Mouse (Mus musculus) cerebellum, adult 2 months (tissue): ENCODE data around the gene Stum. TPM values are rescaled to one million over a fixed set of nuclear protein-coding genes. Genes with fewer than 3 reads are reported as not detected.

Experiments used
- DNase-seq, 2 experiments: peaks; one replicate each; pipeline ENCODE4 v3.0.0; 2021
- H3K27ac ChIP-seq: fragments of 200-500 bp; 2 replicates; pipeline ENCODE4 v1.5.1; 2012; ENCODE audit warnings: low read length, control low read depth, inconsistent platforms; ENCODE audit not compliant: insufficient read depth
- H3K27me3 ChIP-seq: fragments of 200-500 bp; 2 replicates; pipeline ENCODE4 v1.6.1; 2012; ENCODE audit warnings: inconsistent platforms, mild to moderate bottlenecking, low read length, moderate library complexity; ENCODE audit not compliant: control insufficient read depth, insufficient read depth
- H3K4me1 ChIP-seq: fragments of 200-500 bp; 2 replicates; pipeline ENCODE4 v1.6.1; 2011; ENCODE audit warnings: low read length; ENCODE audit not compliant: control insufficient read depth, insufficient read depth
- H3K4me3 ChIP-seq: fragments of 200-500 bp; replicated peaks from 2 replicates; pipeline ENCODE3; 2011; ENCODE audit warnings: mild to moderate bottlenecking, low read depth, low read length, control low read depth; ENCODE audit not compliant: insufficient read depth
- CTCF ChIP-seq: fragments of 200-500 bp; IDR thresholded peaks from 2 replicates; pipeline ENCODE4 v1.5.1; 2011; ENCODE audit warnings: low read depth, mild to moderate bottlenecking, control low read depth, low read length, moderate library complexity, borderline replicate concordance; ENCODE audit not compliant: insufficient read depth
- POLR2A ChIP-seq: fragments of 200-500 bp; IDR thresholded peaks from 2 replicates; pipeline ENCODE4 v1.6.1; 2011; ENCODE audit warnings: low read length, control low read depth, borderline replicate concordance; ENCODE audit not compliant: insufficient read depth
- WGBS: fragments of 180-500 bp; shearing (Covaris S2); methylation state at CpG from one replicate; pipeline ENCODE4 v1.1.7; 2018; 5-methylcytosine and 5-hydroxymethylcytosine counted together
- polyA plus RNA-seq: library from polyadenylated mRNA; depleted of rRNA; stranded (reverse); fragments of >200 nt; gene quantifications from 2 replicates; pipeline ENCODE4 v1.2.3, GENCODE M21; 2012

Gene Stum
- polyA plus RNA-seq, 1 experiment, result 7.3 TPM

GRCm38 (mm10) chr1:180407727-180408719 lies 75.3 kb downstream of the Stum start:
- Histone ChIP-seq H3K4me1 (peaks cover 3% of the 10 kb centered on the region), H3K27me3 (no peaks in the 10 kb centered on the region), H3K27ac (no peak overlapping the region), H3K4me3 (no peak overlapping the region)
- WGBS, result 80% methylated on average over 18 of the region's 18 CpGs
- TF ChIP-seq POLR2A (no peak), CTCF (no peak)
- no peak for DNase-seq

GRCm38 (mm10) chr1:180407171-180407671 lies 76.1 kb downstream of the Stum start:
- peaks cover 3% of the 10 kb centered on the region for H3K4me1 ChIP-seq
- no peak overlapping the region; the same call in 1 of the 2 replicates for H3K27ac ChIP-seq
- DNase-seq, result peak; percentile 56 to 70
- no peaks in the 10 kb centered on the region for H3K27me3 ChIP-seq
- TF ChIP-seq CTCF, result peak; percentile 76
- no peak for TF ChIP-seq POLR2A
- peak overlapping the region; percentile 45 for H3K4me3 ChIP-seq
- WGBS, result 15% methylated on average over 16 of the region's 16 CpGs

DNA sequence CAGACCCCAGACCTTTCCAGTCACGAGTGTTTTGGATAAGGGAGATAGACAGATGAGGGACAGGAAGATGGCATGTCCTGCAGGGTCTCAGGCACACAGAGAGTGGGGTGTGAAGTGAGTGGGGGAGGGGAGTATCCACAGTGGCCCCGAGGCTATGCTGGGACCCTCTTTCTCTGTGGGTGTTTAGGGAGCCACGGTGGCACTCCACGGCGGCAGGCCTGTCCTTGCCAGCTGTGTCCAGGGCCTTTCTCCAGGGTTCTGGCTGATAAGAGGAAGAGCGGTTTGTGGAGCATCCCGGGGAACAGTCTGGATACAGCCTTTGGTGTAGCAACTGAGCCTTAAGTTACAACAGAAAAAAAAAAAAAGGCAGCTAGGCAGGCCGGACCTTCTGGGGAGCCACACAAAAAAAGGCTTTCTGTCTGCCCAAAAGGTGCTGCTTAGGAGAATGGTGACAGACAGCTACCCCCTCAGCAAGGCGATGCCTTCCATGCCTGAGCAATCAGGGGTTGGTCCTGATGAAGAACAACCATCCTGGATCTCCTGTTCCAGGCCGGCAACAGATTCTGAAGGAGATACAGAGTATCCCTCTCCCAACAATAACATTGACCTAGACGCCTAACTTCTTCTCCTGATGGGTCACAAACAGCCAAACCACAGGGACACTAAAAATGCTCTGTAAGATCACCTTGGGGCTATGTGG lies 76.8 kb downstream of the Stum start:
- no peaks in the 10 kb centered on the region for H3K27me3 ChIP-seq
- 70% methylated on average over 11 of the region's 11 CpGs for WGBS
- peaks cover 6% of the 10 kb centered on the region for H3K4me1 ChIP-seq
- TF ChIP-seq CTCF (no peak), POLR2A (no peak)
- no peak for DNase-seq
- no peak overlapping the region for H3K4me3 ChIP-seq
- H3K27ac ChIP-seq, result no peak overlapping the region

DNA sequence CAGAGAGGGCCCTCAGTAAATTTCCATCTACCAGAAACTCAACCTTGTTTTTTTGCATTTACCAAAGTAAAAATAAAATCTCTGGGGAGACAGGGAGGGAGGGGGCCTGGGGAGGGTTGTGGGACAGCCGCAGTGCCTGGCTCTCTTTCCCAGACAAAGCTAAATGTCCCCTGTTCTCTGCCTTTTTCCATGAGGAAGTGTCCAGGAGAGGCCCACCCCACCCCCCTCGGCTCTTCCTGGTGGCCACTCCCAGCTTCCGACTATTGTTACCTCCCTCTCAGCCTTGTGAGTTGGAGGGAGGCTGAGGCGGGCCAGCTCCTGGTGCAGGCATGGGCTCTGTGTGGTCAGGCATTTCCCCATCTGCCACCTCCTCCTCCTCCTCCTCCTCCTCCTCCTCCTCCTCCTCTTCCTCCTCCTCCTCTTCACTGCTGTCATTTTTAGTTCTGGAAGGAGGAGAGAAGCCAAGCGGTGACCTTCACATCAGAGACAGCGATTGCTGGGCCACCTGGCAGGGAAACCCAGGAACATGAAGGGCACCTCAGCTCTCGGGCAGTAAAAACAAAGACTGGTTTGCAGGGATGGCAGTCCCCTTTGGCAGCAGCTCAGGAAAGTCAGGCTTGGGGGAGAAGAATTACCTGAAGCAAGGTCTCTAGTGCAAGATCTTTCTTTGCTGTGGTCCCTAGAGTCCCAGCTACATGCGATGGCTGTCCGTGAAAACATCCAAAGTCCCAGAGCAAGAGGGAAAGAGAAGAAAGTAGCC lies 77.5 kb downstream of the Stum start:
- DNase-seq, result no peak
- Histone ChIP-seq H3K4me3 (no peak overlapping the region), H3K4me1 (peaks cover 7% of the 10 kb centered on the region), H3K27me3 (no peaks in the 10 kb centered on the region), H3K27ac (no peak overlapping the region)
- TF ChIP-seq CTCF (no peak), POLR2A (no peak)
- 67% methylated on average over 9 of the region's 9 CpGs for WGBS

DNA sequence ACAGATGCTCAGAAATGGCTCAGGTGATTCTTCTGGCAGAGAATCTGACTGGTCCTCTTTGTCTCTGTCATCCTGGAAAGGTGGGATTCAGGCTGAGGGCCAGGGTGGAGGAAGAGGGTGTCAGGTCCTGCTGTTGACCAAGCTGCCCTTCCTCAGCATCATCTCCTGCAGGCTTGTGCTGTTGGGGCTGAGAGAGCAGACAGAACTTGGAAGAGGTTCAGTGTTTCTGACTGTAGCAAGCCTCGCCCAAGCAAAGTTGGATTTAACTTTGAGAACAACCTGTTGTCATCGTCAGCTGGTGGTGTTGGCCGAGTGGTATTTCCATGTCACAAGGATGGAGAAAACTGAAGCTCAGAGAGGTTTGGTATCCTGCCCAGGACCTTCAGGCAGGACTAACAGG lies 78.6 kb downstream of the Stum start:
- Histone ChIP-seq H3K27ac (peak overlapping the region; percentile 45; the same call in 1 of the 2 replicates), H3K27me3 (no peaks in the 10 kb centered on the region), H3K4me3 (no peak overlapping the region), H3K4me1 (peaks cover 7% of the 10 kb centered on the region)
- no peak for DNase-seq
- TF ChIP-seq CTCF, result no peak
- no peak for TF ChIP-seq POLR2A
- WGBS, result 71% methylated on average over 3 of the region's 3 CpGs

GRCm38 (mm10) chr1:180403694-180404606 lies 79.4 kb downstream of the Stum start:
- DNase-seq, result no peak
- no peak for TF ChIP-seq CTCF
- TF ChIP-seq POLR2A, result no peak
- Histone ChIP-seq H3K4me3 (no peak overlapping the region), H3K4me1 (peaks cover 7% of the 10 kb centered on the region), H3K27ac (peak overlapping the region; percentile 45; the same call in 1 of the 2 replicates), H3K27me3 (no peaks in the 10 kb centered on the region)
- 74% methylated on average over 32 of the region's 32 CpGs for WGBS
